Mouse (Mus musculus): ENCODE measurements around the gene Ddx3x.
"Not testable (repeated sequence)": the region's sequence is repeated elsewhere in the genome, so short reads cannot be mapped to it uniquely, and the experiment has no call there.

Ddx3x gene

DNA sequence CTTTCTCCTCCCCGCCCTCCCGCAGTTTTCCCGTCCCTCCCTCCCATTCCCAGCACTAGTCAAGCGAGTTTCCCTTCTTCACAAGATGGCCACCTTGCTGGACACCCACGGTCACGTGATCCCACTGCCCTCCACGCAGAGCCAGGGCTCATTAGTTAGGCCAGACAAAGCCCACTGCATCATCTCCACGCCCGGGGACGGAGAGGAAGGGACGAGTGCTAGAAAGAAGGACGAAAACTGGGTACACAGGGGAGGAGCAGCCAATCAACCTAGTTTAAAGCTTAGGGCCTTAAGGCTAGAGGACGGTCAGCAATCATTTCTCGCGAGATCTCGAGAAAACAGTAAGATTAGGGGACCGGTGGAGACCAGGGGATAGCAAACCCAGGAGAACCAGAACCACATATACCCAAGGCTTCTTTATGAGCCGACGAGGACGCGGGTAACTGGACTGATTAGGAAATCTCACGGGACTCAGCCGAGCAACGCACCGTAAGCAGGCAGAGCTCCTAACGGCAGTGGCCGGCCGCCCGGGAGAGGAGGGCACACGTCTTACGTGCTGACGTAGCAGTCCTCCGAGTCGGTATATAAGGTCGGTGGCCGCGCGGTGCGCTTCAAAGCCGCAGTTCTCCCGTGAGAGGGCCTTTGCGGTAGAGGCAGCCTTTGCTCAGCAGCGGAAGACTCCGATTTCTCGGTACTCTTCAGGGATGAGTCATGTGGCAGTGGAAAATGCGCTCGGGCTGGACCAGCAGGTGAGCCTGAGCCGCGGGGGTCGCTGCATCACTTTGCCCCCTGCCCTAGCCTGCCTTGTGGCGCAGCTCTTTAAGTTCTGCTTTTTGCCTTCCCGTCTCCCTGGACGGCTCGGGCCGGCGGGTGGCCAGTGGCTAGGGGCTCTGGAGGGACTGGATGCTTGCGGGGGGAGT is at the start of gene Ddx3x:
Gene Ddx3x, plus strand, starts transcription at position 562 of the 920 bp plus-strand sequence.
- peak; percentile 75 for DNase-seq (ENCODE audit: low spot score)

DNA sequence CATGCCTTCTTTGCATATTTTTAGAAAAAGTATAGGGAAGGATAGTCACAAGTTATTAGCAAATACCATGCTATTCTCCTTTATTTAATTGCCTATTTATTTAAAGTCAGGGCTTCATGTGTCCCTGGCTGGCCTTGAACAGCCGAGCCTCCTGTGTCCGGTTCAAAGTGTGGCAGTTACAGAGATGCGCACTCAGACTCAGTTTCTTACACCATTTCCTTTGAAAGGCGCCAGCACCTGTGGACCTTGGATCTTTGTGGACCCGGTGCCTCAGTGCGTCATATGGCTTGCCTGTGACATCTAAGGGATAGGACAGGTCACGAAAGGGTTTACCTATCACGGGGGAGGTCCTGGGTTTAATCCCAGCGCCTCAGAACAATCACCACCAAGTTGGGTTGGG is 49.5 kb upstream of the Ddx3x start:
- no peak for DNase-seq (ENCODE audit: low spot score)

DNA sequence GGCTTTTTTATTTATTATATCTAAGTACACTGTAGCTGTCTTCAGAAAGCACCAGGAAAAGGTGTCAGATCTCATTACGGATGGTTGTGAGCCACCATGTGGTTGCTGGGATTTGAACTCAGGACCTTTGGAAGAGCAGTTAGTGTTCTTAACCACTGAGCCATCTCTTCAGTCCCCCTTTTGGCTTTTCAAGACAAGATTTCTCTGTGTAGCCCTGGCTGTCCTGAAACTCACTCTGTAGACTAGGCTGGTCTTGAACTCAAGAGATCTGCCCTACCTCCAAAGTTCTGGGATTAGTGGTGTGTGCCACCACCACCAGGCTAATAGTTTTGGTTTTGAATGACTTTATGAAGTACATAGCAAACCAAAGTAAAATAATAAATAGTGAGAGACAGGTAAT is 47.9 kb upstream of the Ddx3x start:
- not testable (repeated sequence) for DNase-seq (ENCODE audit: low spot score)

DNA sequence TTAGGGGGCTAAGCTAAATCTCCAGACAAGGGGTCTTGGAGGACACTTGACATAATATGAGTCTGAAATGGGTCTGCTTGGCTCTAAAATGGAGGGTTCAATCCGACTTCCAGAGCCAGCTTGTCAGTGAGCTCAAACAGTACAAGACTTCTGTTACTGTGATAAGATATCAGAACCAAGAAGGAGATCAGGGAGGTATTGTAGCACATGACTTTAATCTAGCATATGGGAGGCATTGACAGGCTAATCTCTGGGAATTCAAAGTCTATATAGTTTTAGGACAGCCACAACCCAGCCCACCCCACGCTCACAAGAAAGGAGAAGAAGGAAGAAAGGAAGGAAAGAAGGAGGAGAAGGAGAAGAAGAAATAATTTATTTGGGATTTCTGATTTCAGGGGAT is 47.1 kb upstream of the Ddx3x start:
- no peak for DNase-seq (ENCODE audit: low spot score)

DNA sequence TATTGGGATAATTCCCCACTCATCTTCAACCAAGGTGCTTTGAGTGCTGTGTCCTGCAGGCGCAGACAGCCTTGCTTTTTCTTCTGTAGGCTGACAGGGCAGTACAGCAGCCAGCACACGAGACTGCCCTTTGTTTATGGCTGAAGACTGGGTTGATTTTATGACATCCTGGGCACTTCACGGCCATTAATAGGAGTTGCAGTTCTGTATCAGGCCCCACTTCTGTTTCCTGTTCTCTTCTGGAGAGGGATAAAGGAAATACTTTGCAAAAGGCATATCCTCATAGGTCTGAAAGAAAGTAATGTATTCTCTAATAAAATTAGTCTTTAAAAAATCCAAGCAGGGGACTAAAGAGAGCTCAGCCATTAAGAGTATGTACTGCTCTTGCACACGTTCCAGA is 46.1 kb upstream of the Ddx3x start:
- no peak for DNase-seq (ENCODE audit: low spot score)

DNA sequence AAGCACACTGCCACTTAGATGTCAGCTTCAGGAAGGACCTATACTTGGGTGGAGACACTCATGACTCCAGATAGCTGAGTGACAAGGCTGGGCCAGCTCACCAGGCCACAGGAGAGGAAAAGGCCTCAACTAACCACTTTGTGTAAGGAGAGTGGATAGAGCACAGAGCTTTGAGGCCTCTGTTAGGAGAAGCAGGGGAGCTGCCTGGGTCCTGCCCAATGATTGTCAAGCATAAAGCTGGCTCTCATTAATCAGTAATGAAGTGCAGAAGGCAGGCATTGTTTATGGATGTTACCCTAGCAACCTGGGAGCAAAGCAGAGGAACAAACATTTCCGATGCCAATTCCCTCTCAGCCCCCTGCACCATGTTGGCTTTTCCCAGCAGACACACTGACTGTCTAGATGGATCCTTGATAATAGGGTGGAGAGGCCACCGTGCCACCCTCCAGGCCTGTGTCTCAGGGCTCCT is 44.6 kb upstream of the Ddx3x start:
- DNase-seq (ENCODE audit: low spot score), result no peak

DNA sequence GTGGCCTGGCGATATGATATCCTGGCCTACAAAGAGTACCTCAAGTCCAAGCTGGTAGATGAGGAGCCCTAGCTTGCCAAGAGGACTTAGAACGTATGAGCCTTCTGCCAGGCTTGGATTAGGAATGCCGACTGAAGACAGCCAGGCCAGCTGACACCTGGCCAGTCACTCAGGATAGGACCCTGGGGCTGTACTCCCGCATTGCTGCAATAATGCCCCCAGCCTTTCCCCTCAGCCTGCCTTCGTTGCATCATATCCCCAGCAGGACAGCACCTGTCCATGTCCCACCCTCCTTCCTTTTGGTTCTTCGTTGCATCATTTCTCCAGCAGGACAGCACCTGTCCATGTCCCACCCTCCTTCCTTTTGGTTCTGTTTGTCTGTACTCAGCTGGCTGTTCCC is 41.3 kb upstream of the Ddx3x start:
- DNase-seq (ENCODE audit: low spot score), result no peak

DNA sequence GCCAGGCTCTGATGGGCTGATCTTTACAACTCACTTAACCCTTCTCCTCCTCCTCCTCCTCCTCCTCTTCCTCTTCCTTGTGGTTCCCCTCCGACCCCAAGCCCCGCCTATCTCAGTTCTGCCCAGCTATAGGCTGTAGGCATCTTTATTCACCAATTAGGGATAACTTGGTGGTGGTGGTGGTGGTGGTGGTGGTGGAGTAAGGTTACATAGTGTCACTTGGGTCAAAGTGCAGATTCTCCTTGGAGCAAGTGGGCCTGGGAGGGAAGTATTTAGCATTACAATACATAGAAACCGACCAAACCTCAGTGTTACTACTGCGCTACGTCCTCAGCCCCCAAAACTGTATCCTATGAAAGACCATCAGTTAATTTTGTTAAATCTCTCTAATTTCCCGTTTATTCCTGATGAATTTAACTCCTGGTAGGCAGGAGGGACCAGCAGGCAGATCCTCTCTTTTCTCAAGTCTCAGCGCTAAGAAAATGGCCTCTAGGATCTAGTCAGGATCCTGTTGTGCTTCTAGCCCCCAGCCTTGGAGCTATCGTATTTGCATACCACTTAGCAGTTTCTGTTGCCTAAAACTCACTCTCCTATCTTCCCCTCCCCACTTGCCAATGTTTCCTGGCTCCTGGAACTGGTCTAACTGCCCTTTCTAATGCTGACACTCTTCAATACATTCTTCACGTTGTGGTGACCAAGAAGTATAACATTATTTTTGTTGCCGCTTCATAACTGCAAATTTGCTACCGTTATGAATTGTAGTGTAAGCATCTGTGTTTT is 39.9 kb upstream of the Ddx3x start:
- no peak for DNase-seq (ENCODE audit: low spot score)

DNA sequence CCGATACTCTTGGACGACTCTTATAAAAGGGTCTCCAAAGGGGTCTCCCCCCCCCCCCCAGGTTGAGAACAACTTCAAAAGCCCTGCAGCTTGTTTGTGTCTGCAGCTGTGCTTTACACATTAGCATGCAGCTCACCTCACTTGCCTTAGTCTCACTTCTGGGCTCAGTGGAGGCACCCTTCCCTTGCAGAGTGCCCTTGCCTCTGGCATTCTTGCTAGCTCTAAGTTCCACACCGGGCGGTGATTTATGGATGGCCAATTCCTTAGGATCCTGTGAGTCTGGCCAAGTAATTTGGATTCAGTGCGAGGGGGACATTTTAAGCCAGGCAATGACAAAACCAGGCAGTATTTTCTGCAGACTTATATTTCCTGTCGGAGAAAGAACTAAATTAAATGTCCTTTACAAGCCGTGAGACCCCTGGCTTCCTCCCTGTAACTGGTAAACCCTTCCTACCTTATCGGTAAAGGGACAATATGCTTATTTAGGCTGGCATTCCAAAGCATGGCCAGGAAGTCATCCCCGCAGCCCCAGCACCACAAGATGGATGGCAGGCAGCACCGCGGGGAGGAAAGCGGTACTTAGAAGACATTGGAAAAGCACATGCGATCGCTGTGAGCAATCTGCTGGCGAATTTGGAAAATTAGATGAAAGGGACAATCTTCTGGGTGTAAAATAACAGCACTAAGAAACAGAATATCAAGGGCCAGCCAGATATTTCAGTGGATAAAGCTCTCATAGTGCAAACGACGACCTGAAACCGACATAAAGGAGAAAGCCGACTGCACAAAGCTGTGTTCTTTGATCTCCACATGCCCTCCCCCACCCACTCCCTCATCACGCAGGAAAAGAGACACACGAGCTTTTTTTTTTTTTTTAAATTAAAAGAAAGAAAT is 39.1 kb upstream of the Ddx3x start:
- no peak for DNase-seq (ENCODE audit: low spot score)

DNA sequence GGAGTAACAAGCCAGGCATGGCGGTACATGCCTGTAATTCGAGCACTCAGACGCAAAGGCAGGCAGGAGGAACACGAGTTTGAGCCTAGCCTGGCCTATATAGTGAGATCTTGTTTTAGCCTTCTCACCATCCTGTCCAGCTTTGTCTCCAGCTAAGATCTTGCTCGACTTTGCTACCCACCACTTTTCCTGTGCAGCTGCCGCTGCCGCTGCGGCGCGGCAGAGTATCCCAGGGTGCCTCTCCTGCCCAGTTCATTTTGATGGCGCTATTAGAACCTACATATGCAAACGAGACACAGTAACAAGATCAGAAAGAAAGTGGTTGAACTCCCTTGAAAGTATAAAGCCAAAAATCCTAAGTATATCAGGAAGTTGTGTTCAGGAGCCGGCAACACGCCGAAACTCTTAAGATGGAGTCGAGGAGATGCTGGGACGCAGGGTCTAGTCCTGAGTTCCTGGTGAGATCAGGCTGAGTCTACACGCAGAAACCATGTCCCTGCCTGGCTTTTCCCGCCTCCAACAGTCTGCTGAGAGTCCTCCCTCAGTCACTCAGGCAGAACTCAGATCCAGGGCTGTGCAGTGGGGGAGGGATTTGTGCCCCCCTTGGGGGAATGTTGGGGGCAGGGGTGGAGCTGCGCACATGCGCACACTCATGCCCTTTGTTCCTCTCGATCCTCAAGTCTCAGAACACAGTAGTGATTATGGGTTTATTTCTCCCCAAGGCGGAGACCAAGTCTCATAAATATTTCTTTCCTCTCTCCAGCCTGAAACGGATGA is 38.3 kb upstream of the Ddx3x start:
- DNase-seq (ENCODE audit: low spot score), result peak; percentile 76

DNA sequence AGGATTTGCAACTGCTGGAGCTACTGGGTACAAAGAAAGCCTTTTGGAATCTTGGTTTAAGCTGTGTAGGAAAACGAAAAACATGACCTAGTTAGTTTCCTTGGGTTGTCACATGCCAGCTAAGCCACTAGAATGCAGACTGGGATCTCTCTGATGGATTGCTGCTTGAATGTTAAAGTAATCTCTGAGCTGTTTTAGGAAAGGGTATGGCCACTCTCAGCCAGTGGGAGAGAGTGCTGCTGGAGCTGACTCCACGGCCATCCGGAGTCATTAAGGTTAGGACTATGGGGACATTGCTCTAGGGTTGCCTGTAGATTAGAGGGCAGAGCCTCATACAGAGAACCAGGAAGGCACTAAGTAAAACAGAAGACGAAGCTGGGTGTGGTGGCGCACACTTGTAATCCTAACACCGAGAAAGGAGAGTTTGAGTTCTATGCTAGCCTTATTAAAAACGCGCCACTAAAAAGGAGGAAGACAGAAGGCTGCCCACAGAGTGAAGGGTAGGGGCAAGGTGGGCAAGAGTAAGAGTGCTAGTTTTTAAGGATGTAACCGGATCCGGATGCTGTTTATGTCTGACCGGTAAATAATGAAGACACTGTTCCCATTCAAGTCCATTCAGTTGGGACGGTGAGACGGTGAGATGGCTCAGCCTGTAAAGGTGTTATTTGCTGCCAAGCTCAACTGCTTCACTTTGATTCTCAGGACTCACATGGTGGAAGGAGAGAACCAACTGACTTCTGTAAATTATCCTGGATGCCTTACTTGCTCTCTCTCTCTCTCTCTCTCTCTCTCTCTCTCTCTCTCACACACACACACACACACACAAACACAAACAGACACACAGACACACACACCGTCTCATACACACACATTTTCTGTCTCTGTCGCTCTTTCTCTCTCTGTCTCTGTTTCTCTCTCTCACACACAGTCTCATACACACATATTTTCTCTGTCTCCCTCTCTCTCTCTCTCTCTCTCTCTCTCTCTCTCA is 37.3 kb upstream of the Ddx3x start:
- DNase-seq (ENCODE audit: low spot score), result no peak

DNA sequence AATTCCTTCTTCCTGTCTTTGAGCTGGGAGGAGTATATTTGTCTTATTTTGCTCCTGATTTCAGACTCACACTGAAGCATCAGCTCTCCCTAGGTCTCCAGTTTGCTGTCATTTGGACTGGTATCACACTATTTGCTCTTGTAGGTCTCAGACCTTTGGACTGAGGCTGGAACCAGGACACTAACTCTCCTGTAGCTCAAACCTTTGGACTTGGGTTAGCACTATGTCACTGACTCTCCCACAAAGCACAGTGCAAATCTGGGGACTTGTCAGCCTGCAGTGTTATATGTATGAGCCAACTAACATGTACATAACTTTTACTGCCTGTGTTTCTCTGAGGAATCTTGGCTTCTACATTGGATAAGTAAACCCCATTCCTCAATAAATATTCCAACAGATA is 36.2 kb upstream of the Ddx3x start:
- no peak for DNase-seq (ENCODE audit: low spot score)

DNA sequence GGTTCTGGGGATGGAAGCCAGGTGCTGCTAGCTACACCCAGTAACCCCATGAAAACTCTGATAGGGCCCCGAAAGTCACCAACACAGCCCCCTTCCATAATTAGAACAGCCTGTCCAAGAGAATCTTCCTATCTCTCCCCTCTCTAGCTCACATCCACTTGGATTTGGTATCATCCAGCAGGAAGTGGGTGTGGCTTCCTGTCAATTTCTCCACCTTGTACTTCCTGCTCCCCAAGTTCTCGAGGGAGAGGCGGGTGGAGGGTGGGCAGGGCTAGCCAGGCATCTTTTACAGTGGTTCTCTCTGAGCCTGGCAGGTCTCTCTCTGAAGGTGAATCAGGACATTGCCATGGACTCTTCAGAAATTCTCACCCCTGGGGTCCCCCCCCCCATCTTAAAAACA is 35.7 kb upstream of the Ddx3x start:
- DNase-seq (ENCODE audit: low spot score), result no peak

DNA sequence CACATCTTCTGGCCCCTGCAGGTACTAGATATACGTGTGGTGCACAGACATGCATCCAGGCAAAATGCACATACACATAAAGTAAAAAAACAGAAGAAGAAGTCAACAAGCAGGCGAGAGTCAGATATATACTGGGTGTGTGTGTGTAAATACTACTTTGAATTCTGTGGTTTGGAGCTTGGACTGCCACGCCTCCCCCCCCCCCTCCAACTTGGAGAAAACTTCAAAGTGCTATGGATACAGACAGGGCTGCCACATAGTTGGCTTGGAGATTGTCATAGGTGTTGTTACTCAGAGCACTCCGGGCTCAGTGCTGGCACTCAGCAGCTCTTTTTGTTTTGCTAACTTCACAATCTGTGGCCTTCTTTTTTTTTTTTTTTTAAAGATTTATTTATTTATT is 29.1 kb upstream of the Ddx3x start:
- DNase-seq (ENCODE audit: low spot score), result no peak

DNA sequence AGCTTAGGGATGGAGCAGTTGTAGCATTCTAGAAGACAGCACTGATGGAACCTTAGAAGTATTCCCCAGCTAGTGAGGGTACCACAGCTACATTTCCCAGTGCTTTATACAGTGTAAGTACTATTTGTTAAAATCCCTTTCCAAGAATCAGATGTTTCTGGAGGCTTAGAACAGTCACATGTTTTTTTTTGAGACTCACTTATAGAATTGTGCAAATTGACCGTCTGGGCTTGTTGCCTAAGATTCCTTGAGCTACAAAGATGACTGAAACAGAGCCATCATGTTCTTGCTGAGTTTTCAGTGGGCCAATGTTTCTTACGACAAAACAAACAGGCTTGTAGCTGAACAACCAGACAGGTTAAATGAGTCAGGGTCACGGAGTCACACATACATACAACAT is 26.5 kb upstream of the Ddx3x start:
- no peak for DNase-seq (ENCODE audit: low spot score)

DNA sequence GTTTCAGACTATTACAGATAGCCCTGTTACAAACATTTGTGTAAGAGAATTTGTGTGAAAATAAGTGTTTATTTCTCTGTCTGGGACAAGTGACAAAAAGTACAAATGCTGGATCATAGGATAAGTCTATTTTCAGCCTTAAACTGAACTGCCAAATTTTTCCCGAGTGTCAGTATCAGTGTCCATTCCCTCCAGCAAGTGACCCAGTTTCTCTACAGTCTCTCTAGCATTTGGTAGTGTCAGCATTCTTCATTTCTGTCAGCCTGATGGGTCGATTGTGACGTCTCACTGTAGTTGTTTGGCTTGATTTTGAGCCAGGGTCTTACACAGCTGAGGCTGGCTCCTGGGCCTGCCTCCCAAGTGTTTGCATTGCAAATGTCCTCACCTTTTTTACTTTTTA is 17.4 kb upstream of the Ddx3x start:
- no peak for DNase-seq (ENCODE audit: low spot score)

DNA sequence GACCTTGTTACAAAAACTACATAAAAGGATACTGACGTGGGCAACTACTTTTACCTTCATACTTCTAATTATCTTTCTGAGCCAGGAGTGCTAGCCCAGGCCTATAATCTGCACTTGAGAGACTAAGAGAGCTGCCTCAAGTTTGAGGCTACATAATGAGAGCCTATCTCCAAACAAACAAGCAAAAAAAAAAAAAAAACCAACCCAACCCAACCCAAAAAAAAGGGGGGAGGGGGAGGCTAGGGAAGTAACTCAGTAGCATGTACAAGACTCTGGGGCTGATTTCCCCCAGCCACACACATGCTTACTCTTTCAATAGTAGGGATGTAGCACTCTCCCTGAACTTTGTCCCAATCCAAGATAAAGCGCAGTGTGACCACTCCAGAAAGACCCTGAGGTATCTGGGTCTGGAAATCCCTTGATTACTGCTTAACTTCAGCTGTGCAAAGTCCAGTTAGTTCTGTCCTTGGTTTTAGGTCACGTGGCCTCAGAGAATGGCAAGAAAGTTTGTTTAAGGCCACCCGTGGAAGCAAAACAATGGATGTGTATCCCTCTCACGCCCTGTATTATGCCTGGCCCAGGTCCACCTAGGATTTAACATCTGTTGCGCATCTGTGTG is 5.1 kb upstream of the Ddx3x start:
- DNase-seq (ENCODE audit: low spot score), result no peak

DNA sequence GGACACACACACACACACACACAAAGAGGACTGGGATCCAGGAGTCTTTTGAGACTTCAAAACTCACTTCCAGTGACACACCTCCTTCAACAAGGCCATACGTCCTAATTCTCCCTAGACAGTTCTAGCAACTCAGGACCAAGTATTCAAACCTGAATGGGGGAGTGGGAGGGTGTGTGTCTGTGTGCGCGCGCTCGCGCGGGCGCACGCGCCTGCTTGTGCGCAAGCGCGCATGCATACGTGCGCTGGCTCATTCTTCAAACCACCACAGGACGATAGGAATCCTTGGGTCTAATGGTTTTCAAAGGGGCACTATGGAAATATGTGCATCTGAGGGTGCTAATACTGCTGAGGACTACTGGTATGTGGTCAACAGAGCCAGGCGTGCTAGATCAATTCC is 1.8 kb upstream of the Ddx3x start:
- no peak for DNase-seq (ENCODE audit: low spot score)

DNA sequence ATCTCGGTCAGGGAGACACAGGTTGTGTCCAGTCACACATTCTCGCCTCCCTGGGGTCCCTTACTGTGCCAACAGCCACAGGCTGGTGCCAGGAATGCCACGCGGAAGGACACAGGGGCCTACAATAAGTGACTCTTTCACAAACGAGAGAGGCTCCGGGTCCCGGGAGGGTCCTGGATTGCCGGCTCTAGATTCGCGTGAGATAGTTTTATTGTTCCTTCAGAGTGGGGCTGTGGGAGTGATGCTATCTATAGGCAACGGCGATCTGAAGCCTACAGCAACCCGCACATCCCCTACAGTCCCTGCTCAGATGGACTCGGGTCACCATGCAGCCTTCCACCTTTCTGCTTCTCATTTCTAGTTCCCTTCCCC is 747 bp upstream of the Ddx3x start:
- peak; percentile 10 for DNase-seq (ENCODE audit: low spot score)
